Mouse (Mus musculus) thymus, postnatal 36 days (tissue): ENCODE results near the gene Ralgps2.
A peak's percentile ranks its signal among the peaks of the same experiment; 100 is the strongest.

Source experiments
- DNase-seq, 2 experiments: peaks; one replicate each; pipeline ENCODE4 v3.0.0; 2022; ENCODE audit warnings: mixed read lengths in 2 of 2

Gene Ralgps2

DNA sequence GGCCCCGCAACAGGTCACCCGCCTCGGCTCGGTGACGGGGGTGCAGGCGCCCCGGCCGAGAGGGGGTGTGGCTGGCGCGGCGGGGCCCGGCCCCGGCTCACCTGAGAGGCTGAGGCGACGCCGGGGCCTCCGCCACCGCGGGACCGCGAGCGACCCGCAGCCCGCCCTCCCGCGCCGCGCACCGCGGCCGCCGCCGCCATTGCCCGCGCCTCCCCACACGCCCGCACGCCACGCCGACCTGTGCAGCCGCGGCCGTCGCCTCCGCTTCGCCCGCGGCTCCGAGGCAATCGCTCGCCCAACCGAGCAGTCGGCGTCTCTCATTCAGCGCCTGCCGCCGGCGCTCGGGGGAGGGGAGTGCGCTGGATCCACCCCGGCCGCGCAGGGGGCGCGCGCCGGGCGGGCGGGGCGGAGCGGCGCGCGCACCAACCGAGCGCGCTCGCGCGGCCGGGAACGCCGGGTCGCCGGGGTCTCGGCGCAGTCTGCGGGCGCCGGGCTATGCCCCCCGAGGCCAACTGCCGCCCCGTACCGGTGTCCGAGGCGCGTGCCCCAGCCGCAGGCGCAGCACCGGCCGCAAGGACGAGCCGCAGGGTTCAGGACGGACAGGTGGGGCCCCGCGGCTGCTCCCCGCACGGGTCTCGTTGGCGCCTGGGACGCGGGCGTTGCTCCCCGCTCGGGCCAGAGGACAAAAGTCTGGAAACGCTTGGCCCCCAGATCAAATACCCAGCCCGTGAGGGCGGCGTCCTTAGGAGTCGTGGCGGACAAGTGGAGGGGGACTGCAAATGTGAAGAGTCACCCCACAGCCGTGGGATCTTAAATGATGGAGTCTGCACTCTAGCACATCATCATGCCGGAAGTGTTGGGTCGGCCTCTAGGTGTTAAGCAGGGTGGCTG, at the start of gene Ralgps2:
Gene Ralgps2 (minus strand): TSS at position 376 of the 891 bp plus-strand sequence.
- DNase-seq: peak; percentile 79 to 84

DNA sequence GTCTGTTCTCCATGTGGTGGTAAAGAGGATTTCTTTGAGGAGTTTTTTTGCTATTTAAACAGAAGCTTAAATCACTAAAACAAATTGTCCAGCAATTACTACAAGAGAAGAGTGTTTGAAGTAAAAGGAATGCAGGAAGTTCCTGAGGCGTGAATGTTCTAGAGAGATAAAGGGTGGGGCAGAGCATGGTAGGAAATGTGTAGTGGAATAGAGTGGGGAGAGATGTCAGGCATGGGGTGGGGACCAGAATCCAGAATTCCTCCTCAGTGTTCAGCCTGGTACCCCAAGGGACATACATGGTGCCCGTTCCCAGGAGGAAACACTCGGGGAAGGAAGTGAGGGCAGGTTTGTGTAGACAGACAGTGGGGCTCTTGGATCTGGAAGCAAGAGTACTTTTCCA, 48.1 kb upstream of the Ralgps2 start:
- no peak for DNase-seq

DNA sequence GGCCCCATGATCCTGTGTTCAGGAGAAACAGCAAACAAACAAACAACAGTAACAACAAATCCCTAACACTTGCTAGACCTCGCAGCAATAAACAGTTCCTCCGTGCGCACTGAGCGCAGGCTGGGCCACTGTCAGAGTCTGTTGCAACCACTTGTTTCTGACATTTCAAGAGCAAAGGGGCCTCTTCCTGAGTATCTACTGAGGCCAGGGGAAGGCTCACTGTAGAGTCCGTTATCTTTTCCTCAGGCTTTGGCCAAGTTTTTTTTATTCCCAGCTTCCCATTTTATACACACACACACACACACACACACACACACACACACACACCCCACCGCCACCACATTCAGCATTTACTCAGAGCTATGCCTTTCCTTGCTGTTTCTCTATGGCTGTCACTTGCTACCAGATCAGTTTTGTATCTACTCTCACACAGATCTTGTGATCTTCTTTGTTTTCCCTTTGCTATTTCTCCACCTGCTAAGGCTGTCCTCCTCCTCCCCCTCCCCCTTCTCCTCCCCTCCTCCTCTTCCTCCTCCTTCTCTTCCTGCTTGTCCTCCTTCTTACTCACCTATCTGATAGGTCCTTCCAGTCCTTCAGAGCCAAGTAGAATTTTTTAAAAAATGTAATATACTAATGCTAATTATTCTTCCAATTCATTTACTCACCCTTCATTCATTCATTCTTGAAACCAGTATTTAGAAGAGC, 47.4 kb upstream of the Ralgps2 start:
- no peak for DNase-seq

DNA sequence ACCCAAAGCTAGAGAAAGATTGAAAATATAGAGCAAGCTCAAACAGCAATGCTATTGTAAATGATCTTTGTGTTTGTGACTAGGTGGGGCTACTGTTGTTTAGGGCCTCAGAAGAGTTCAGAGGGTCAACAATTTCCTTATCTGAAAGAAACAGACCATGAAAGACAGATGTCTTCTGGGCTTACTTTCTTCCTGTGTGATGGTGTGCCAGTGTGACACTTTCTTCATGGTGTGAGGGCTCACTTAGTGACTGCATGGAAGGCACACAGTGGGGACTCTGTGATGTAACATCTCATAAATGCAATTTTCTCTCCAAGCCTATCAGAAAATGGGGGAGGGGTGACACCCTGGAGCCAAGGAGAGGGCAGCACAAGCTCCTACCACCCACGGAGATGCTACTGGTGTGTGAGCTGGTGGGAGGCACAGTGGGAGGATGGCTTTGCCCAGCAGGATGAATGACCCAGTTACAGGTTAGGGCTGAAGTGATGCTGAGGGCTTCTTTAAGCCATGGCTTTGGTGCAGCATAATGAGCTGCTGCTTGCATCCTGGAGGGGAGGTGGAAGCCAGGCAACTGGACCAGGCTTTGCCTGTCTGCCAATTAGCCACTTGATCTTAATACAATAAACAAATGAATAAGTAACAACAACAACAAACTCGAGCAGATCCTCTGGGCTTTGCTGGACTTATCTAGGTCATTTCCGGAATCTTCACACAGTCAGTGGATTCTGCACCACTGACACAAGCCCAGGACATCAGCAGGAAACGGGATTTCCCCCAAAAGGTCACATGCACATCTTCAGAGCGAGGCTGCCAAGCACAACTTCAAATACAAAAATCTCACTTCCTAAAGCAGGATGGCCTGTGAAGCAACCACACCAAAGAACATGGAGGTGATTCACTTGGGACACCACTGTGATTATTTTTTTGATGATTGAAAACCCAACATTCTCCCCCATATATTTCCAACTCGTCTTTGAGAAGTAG, 46.5 kb upstream of the Ralgps2 start:
- peak in 1 of 2 experiments; percentile 10 for DNase-seq

DNA sequence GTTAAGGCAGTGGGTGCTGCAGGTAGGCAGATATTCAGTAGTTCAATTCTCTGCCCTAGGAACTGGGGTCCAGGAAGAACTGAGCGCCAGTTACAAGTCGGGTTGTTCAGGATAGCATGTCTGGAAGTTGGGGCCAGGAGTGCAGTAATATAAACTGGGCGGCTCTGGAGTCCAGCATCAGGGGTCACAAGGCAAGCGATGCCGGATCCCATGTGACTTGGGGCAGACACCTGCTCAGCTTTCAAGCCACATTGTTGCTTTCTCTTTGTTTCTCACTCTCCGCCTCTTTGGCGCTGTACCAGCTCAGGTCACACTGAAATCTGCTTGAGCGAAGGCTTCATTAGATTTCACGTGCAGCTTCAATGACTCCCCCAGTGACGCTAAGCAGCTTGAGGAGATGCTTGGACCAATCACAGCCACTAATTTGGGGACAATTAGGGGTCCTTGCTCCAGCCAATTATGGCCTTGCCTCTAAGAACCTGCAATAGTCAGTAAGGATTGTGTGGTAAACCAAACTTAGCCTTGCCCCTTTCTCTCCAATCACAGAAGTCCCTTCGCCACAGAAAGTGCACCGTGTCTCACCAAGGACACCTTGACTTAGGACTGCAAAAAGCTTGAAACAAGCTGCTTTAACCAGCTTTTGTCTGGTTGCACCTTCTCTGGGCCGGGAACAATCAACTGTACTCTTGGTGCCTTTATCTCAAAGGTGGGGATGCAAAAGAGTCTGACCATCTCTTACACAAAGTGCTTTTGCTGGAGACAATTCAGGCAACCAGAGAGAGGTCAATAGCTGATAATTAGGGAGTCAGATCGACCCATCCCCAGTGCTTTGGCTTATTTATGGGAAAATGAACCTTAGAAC, 43.8 kb upstream of the Ralgps2 start:
- no peak for DNase-seq

DNA sequence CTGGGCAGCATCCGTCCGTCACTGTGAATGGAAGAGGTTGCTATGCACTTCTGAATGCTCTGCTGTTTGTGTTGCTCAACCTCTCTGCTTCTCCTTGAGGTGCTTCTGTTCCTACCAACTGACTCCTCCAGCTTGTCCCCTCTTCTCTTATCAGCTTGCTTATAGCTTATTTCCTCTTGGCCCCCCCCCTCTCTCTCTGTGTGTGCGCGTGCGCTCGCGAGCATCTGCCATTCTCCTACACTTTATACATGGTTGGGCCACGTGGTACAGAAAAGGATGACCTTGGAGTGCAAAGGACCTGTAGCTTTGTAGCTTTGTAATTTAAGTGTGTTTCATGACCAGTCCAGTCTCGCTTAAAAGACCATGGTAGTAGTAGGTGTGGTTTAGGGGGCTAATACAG, 42.5 kb upstream of the Ralgps2 start:
- DNase-seq: no peak

DNA sequence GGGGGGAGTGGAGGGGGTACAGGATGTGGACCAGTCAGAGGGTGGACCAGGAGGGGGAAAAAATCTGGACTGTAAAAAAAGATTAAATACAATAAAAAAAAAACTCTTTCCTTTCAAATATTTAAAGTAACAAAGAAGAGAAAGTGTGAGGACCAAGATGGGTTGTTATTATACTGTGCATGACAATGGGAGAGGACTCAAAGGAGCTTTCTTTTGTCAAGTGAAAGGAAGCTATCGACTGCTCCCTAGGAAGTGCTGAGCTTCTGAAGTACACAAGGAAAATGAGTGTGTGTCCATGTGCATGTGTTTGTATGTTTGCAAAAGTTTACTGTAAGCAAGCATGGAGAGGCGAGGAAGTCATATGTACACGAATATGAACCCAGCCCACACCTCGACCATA, 40.3 kb upstream of the Ralgps2 start:
- DNase-seq: no peak

DNA sequence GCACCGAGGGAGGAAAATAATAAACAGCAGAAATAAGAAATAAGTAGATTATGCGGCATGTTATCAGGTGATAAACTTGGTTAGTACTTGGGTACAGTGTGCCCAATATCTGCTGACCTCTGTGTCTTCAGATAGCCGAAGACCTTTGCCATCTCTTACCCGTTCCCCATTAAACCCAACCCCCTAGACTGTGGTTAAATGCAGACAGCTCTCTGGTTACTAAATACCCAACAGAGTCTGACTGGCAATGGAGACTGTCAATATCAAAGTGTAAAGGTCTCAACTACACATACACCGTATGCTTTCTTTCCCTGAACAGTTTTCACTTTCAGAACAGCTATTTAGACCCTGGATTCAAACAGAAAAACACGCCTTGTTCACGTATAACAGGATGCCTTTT, 39.2 kb upstream of the Ralgps2 start:
- DNase-seq: no peak

DNA sequence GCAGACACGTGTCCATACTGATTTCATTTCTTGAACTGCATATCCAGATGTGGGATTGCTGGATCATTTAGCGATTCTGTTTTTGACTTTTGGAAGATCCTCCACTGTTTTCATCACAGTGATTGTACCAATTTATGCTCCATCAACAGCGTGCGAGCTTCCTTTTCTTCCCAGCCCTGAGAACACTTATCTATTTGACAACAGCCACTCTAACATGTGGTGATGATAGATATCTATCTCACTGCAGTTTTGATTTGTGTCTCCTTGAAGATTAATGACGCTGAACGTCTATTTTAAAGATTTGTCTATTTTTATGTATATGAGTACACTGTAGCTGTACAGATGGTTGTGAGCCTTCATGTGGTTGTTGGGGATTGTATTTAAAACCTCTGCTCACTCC, 34.4 kb upstream of the Ralgps2 start:
- no peak for DNase-seq

DNA sequence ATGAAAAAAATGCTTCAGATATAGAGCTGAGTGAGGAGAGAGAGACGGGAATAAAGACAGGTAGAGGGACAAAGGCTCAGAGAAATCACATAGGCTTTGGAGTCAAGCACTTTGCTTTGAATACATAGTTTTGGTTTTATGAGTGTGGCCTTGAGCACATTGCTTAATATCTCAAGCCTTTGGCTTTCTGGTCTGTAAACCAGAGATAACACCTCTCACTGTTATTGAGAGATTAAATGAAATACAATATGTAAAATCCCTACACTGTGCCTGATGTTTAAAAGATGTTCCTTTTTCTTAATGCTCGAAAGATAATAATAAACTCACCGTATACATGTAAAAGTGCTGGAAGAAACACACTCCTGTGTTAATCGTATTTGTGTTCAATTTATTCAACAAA, 33.0 kb upstream of the Ralgps2 start:
- DNase-seq: no peak

DNA sequence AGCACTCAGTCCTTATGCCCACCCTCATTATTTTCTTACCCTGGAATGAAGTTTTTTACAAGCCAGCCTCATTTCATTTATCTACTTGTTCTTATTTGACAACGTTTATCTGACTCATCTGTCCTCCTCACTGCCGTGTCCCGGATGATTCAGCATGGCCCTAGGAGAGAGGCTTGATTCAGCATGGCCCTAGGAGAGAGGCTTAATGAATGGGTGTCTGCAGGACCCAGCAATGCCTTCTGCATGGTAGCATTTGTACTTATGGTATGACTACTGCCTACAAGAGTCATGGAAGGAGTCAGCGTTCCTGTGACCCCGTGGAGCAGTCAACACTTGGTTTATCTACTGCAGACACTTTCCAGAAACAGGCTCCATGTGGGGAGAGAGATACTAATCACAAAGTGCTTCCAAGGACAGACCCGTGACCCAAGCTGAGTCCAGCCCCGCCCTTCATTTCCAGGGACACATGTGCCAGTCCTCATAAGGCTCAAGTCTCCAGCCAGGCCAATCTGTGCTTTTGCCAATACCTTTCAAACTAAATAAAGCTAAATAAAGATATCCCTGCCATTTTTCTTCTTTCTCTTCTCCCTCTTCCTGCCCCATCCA, 31.9 kb upstream of the Ralgps2 start:
- DNase-seq: no peak

DNA sequence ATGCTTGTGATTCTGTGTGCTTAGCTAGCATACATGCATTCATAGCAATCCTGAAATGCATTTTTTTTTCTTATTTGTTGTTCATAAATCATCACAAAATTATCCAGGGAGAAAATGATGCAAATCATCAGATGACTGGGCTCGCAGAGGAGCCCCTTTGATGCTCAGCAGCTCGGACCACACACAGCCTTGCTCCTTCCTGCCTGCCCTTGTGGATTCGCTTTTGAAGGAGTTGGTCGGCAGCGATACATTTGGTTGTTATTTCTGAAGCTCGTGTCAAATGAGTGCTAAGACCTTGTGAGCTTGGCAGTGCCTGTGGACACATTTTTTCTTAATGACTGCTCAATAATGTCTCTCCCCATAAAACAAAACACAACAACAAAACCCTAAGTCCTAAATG, 31.2 kb upstream of the Ralgps2 start:
- DNase-seq: no peak

DNA sequence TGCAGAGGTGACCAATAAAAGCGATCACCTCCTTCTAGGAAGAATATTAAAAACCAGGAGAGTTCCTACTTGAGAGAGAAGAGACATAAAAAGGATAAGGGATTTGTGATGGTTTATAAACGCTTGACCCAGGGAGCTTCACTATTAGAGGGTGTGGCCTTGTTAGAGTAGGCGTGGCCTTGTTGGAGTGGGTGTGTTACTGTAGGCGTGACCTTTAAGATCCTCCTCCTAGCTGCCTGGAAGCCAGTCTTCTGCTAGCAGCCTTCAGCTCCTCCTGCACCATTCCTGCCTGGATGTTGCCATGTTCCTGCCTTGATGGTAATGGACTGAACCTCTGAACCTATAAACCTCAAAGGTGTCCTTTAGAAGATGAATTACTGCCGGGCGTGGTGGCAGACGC, 28.7 kb upstream of the Ralgps2 start:
- no peak for DNase-seq

DNA sequence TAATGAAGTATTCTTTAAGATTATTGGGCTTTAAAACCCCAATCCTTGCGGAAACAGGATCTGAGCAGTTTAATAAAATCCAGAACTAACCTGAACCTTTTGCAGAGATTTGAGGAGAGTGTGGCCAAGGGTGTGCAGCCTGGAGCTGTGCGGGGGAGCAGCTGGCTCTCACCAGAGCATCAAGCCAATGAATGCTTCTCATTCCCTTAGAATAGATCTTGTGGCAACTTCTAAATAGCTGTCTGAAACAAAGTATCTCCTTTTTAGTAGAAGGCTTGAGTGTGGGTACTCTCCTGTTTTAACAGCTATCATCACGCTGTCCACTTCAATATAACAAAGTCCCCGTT, 25.1 kb upstream of the Ralgps2 start:
- no peak for DNase-seq

DNA sequence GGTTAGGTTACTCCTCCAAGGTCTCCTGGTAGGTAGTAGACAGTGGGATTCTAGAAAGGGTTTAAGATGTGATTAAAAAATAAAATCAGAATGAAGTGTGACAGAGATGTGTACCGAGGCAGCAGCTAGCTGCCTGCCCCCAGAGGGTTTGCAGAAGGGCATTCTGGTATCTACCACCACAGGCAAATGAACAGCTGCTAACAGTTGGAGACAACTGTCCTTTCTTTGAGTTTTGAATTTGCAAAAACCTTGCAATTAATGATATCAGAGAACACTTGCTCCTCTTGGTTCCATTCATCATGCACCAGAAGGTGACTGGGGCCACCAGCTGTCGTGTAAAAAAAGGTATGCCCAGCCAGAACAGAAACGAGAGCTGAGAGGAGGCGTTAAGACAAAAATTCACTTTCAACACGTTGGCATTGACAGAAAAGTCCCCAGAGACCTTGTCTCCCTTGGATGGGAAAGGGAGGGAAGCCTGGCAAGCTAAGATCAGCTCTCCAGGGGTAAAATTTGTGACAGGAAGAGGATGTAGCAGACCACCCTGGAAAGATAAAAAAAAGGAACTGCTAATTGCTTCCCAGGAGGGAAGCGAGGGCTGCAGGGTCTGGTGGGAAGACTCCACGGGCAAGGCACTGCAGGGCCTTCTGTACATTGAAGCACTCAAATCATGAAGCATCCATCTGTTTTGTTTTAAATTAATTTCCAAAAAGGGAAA, 24.6 kb upstream of the Ralgps2 start:
- no peak for DNase-seq

DNA sequence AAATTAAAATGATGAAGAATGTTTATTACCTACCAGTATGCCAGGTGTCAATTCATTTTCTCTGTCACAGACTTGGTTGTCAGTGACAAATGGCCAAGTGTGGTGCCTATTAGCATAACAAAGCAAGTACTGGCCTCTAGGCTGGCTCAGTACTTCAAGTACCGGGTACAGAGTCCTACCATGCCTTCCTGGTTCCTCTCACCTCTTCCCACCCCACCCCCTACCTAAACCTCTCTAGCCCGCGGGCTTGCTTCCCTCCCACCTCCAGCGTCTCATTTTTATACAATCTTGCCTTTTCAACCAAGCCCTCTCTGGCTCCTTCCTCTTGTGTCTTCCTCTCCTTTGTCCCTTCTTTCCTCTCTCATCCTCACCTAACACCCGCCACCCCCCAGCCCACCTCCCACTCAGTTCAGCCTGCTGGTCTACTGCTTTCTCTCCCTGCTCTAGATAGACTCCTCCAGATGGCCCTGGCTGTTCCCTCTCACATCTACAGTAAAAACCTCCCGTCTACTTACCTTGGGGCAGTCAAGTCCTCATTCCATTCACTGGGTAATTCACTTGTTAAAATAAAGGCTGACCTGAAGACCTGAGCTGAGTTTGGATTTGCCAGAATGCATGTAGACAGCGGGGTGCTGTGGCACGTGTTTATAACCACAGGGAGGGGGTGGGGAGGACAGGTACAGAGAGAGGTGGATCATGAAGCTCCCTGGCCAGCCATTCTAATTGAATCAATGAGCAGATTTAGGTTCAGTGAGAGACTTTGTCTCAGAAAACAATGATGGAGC, 22.2 kb upstream of the Ralgps2 start:
- DNase-seq: no peak

DNA sequence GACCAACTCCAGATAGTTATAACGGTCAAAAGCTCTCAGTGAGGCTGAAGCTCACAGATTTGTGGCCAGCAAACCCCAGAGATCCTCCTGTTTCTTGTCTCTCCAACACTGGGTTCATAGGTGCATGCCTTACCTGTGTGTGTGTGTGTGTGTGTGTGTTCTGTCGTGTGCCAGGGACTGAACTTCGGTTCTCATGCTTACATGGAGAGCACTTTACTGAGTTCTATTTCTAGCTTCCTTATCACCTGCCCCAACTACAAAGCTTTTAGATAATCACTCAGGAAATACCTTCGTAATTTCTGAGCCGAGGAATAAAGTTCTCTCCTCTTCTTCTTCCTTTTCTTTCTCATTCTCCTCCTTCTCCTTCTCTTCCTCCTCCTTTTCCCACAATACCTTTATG, 19.6 kb upstream of the Ralgps2 start:
- no peak for DNase-seq

DNA sequence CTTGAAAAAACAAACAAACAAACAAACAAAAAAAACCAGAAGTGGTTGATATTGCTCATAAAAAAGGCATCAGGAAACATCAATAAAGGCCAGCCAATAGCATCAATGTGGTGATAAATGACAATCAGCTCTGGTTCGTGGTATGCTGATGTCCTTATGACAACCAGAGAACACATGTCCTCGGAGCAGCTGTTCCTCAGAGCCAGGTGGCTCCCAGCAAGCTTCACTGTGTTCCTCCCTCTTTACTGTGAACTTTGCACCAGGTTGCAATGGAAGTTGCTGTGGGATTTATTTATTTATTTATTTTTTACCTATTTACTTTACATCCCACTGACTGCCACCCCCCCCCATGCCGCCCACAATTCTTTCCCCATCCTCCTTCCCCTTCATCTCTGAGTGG, 17.9 kb upstream of the Ralgps2 start:
- no peak for DNase-seq

DNA sequence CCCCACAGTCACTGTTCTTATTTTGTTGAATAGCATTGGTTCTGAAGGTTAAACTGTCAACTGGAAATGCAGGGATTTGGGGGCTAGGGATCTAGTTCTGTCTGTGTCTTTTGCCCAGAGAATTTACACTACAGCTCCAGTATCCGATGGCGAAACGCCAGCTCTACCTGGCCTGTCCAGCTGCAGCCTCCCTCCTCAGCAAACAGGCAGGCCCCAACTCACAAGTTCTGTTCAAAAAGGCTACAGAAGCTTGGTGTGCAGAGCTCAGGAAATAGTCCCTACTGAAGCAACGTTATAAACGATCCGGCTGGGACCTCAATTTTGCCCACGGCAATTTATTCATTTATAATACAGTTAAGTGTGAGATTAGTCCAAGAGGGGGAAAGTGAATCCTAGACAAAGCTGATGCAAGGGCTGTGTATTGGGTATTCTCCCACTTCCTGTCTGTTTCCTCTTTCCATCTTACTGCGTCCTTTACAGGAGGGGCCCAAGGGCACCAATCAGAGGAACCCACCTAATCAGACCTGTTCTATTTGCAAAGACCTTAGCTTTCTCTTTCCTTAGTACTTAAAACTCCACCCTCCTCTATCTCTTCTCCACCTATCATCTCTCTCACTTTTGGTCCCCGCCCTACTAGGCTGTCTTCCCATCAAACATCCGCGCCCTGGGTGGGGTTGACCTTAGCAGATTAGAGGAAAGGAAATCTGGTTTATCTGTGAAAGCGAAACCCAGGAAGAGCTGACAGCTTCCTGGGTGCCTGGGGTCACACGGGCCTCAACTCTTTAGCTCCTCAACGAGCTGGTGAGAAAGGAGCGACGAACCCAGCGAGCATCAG, 16.7 kb upstream of the Ralgps2 start:
- peak; percentile 57 to 74 for DNase-seq
